Comparison of ENCODE assay signal across 18 mouse cellular contexts in genomic region chr13:24332537-24332936, GRCm38 (mm10). TPM values are rescaled to one million over a fixed set of nuclear protein-coding genes. Genes with fewer than 3 reads are reported as not detected.
A peak's percentile ranks its signal among the peaks of the same experiment; 100 is the strongest.
DNase-seq lines count a peak whose midpoint lies in the region; ATAC-seq and TF ChIP-seq lines count a peak whose summit lies in the region.
"Had no signal": no experiment of that assay in that cellular context is flagged by ENCODE, and none has a peak within 500 bp of the region (broad histone marks: within the 10 kb centered on the region; RNA-seq: fewer than 3 reads in every experiment).

No protein-coding gene starts in this region.

- H3K27ac ChIP-seq in intestine, embryonic 15.5 days, result no peak overlapping the region
- H3K27ac ChIP-seq in intestine, postnatal 0 days (ENCODE audit: low read depth, low read length), result no peak overlapping the region
- no peak overlapping the region for H3K27ac ChIP-seq in stomach, embryonic 16.5 days (ENCODE audit: low read length)
- H3K27ac ChIP-seq: embryonic facial prominence, embryonic 15.5 days; forebrain, embryonic 12.5 days; hindbrain, embryonic 15.5 days had no signal

- no peak overlapping the region for H3K4me3 ChIP-seq in intestine, embryonic 15.5 days (replicated peaks)
- H3K4me3 ChIP-seq in intestine, postnatal 0 days (ENCODE audit: low read depth, low read length), result no peak overlapping the region
- no peak overlapping the region for H3K4me3 ChIP-seq in stomach, embryonic 16.5 days (replicated peaks; ENCODE audit: low read length)
- H3K4me3 ChIP-seq: embryonic facial prominence, embryonic 15.5 days; erythroblast, embryonic 14.5 days; forebrain, embryonic 12.5 days; heart, embryonic 12.5 days; hindbrain, embryonic 15.5 days had no signal

- DNase-seq in urinary bladder, postnatal 14 days (ENCODE audit: low spot score), result peak; percentile 18
- DNase-seq in urinary bladder, postnatal 10 days (ENCODE audit: low spot score), result no peak
- DNase-seq in thymus, postnatal 25 days, result no peak
- DNase-seq: adrenal gland, adult 8-10 months; adrenal gland, postnatal 36 days; cerebellum, adult 2 months; cerebellum, postnatal 14 days; embryo, embryonic 11 days; forebrain, postnatal 0 days; gastrocnemius, postnatal 14 days had no signal

- no peak overlapping the region for H3K9ac ChIP-seq in intestine, embryonic 15.5 days
- no peak overlapping the region for H3K9ac ChIP-seq in intestine, postnatal 0 days (ENCODE audit: low read depth, low read length)
- no peak overlapping the region for H3K9ac ChIP-seq in stomach, embryonic 16.5 days (ENCODE audit: low read length)
- H3K9ac ChIP-seq: embryonic facial prominence, embryonic 15.5 days; forebrain, embryonic 12.5 days; forebrain, postnatal 0 days; heart, embryonic 12.5 days; hindbrain, embryonic 15.5 days had no signal

- H3K4me1 ChIP-seq in intestine, embryonic 15.5 days (replicated peaks), result 0 out of 2 replicates have a peak, but pooled peaks cover 4% of the 10 kb centered on the region
- H3K4me1 ChIP-seq in intestine, postnatal 0 days (replicated peaks; ENCODE audit: control insufficient read depth, insufficient read depth, low read length), result no peaks in the 10 kb centered on the region
- H3K4me1 ChIP-seq in stomach, embryonic 16.5 days (ENCODE audit: control insufficient read depth, insufficient read depth, low read length), result no peaks in the 10 kb centered on the region
- H3K4me1 ChIP-seq: embryonic facial prominence, embryonic 15.5 days; forebrain, embryonic 12.5 days; heart, embryonic 12.5 days; hindbrain, embryonic 15.5 days had no signal

- no peaks in the 10 kb centered on the region for H3K27me3 ChIP-seq in intestine, embryonic 15.5 days (replicated peaks)
- H3K27me3 ChIP-seq in intestine, postnatal 0 days (replicated peaks; ENCODE audit: control insufficient read depth, insufficient read depth, low read length), result no peaks in the 10 kb centered on the region
- no peaks in the 10 kb centered on the region for H3K27me3 ChIP-seq in stomach, embryonic 16.5 days (ENCODE audit: control insufficient read depth, insufficient read depth, low read length)
- H3K27me3 ChIP-seq: embryonic facial prominence, embryonic 15.5 days; forebrain, embryonic 12.5 days; heart, embryonic 12.5 days; hindbrain, embryonic 15.5 days had no signal

- no peaks in the 10 kb centered on the region for H3K36me3 ChIP-seq in intestine, embryonic 15.5 days
- no peaks in the 10 kb centered on the region for H3K36me3 ChIP-seq in intestine, postnatal 0 days (ENCODE audit: control insufficient read depth, insufficient read depth)
- H3K36me3 ChIP-seq in stomach, embryonic 16.5 days (ENCODE audit: control insufficient read depth, insufficient read depth, low read length), result no peaks in the 10 kb centered on the region
- H3K36me3 ChIP-seq: embryonic facial prominence, embryonic 15.5 days; forebrain, embryonic 12.5 days; heart, embryonic 12.5 days; hindbrain, embryonic 15.5 days had no signal

- ATAC-seq in intestine, embryonic 15.5 days, result peak; percentile 59; the same call in 1 of the 2 replicates
- no peak for ATAC-seq in intestine, postnatal 0 days
- peak; percentile 73; the same call in 1 of the 2 replicates for ATAC-seq in stomach, embryonic 16.5 days (ENCODE audit: insufficient read depth, low FRiP score)
- ATAC-seq: forebrain, postnatal 0 days had no signal

- WGBS in intestine, embryonic 15.5 days, result 11% methylated on average over 3 of the region's 3 CpGs
- WGBS in intestine, postnatal 0 days, result 8% methylated on average over 3 of the region's 3 CpGs
- WGBS in stomach, embryonic 16.5 days, result 12% methylated on average over 3 of the region's 3 CpGs

- H3K9me3 ChIP-seq in intestine, embryonic 15.5 days, result no peaks in the 10 kb centered on the region
- H3K9me3 ChIP-seq in intestine, postnatal 0 days (ENCODE audit: control insufficient read depth), result no peaks in the 10 kb centered on the region
- H3K9me3 ChIP-seq in stomach, embryonic 16.5 days (replicated peaks; ENCODE audit: control insufficient read depth, low read length), result no peaks in the 10 kb centered on the region
- H3K9me3 ChIP-seq: embryonic facial prominence, embryonic 15.5 days; forebrain, embryonic 12.5 days; heart, embryonic 12.5 days; hindbrain, embryonic 15.5 days had no signal

- TF ChIP-seq CTCF in intestine, postnatal 0 days (IDR thresholded peaks at IDR 0.05; ENCODE audit: low read depth), result no peak

- H3K4me2 ChIP-seq in intestine, embryonic 15.5 days (replicated peaks), result no peak overlapping the region
- no peak overlapping the region for H3K4me2 ChIP-seq in intestine, postnatal 0 days (replicated peaks; ENCODE audit: low read depth)
- no peak overlapping the region for H3K4me2 ChIP-seq in stomach, embryonic 16.5 days (ENCODE audit: low read depth, low read length)
- H3K4me2 ChIP-seq: embryonic facial prominence, embryonic 15.5 days; forebrain, embryonic 12.5 days; heart, embryonic 12.5 days; hindbrain, embryonic 15.5 days had no signal

RNA-seq across cellular contexts. Expression of gene Cmah, which starts 5.3 kb away (rescaled TPM):
- 0.39 and 0.58 TPM in 2 replicates for polyA plus RNA-seq in intestine, embryonic 15.5 days (2015; fragmentation: Nextera tagmentation; extraction: Ambion mirVana)
- polyA plus RNA-seq in intestine, postnatal 0 days (2015; fragmentation: Nextera tagmentation; extraction: Ambion mirVana), result 0.60 and 1.4 TPM in 2 replicates
- polyA plus RNA-seq in stomach, embryonic 16.5 days (2015; fragmentation: Nextera tagmentation; extraction: Ambion mirVana), result 0.60 and 0.83 TPM in 2 replicates

RNA-seq across cellular contexts. Expression of gene Carmil1, which starts 51.9 kb away (rescaled TPM):
- 40.0 and 40.3 TPM in 2 replicates for polyA plus RNA-seq in intestine, embryonic 15.5 days (2015; fragmentation: Nextera tagmentation; extraction: Ambion mirVana)
- 25.6 and 25.9 TPM in 2 replicates for polyA plus RNA-seq in intestine, postnatal 0 days (2015; fragmentation: Nextera tagmentation; extraction: Ambion mirVana)
- polyA plus RNA-seq in stomach, embryonic 16.5 days (2015; fragmentation: Nextera tagmentation; extraction: Ambion mirVana), result 38.0 and 41.6 TPM in 2 replicates
